Mouse (Mus musculus) neural tube, embryonic 14.5 days (tissue): Measurements from ENCODE around the gene BC005561. TPM values are rescaled to one million over a fixed set of nuclear protein-coding genes. Genes with fewer than 3 reads are reported as not detected.

Experiments used
- ATAC-seq: fragments of 200-750 bp; cut with Nextera tagmentation; 2 replicates; pipeline ENCODE4 v1.8.0; 2017; ENCODE audit warnings: low read depth, mild to moderate bottlenecking, moderate TSS enrichment, moderate library complexity
- H3K27ac ChIP-seq: fragments of 300-500 bp; sonication (generic); 2 replicates; pipeline ENCODE4 v1.5.1; 2014; ENCODE audit warnings: low read depth, mild to moderate bottlenecking, control low read depth, low read length, moderate library complexity, mixed read lengths
- H3K27me3 ChIP-seq: fragments of 300-500 bp; sonication (generic); 2 replicates; pipeline ENCODE4 v1.6.1; 2014; ENCODE audit warnings: low read length; ENCODE audit not compliant: control insufficient read depth, insufficient read depth
- H3K36me3 ChIP-seq: fragments of 300-500 bp; sonication (generic); 2 replicates; pipeline ENCODE4 v1.6.1; 2014; ENCODE audit warnings: low read length, mixed read lengths; ENCODE audit not compliant: control insufficient read depth, insufficient read depth
- H3K4me1 ChIP-seq: fragments of 300-500 bp; sonication (generic); 2 replicates; pipeline ENCODE4 v1.6.1; 2014; ENCODE audit warnings: low read length; ENCODE audit not compliant: control insufficient read depth, insufficient read depth
- H3K4me2 ChIP-seq: fragments of 300-500 bp; sonication (generic); 2 replicates; pipeline ENCODE4 v1.6.1; 2014; ENCODE audit warnings: mild to moderate bottlenecking, low read depth, low read length, control low read depth
- H3K4me3 ChIP-seq: fragments of 300-500 bp; sonication (generic); 2 replicates; pipeline ENCODE4 v1.5.1; 2014; ENCODE audit warnings: low read depth, low read length, control low read depth, mixed read lengths
- H3K9ac ChIP-seq: fragments of 300-500 bp; sonication (generic); replicated peaks from 2 replicates; pipeline ENCODE4 v1.6.1; 2014; ENCODE audit warnings: low read depth, mild to moderate bottlenecking, control low read depth, low read length, mixed read lengths
- H3K9me3 ChIP-seq: fragments of 300-500 bp; sonication (generic); 2 replicates; pipeline ENCODE4 v1.6.1; 2016; ENCODE audit warnings: low read length; ENCODE audit not compliant: control insufficient read depth
- WGBS: fragments of 180-500 bp; shearing (Covaris S2); extraction: QIAGEN DNeasy Blood & Tissue Kit; methylation state at CpG from one replicate; pipeline ENCODE4 v1.1.7; 2014; 5-methylcytosine and 5-hydroxymethylcytosine counted together
- polyA plus RNA-seq: library from polyadenylated mRNA; unstranded; fragments of >200 nt; fragmentation: Nextera tagmentation; extraction: Ambion mirVana; gene quantifications from 2 replicates; pipeline ENCODE4 v1.2.1, GENCODE M21; 2014

Gene BC005561
- polyA plus RNA-seq, 1 experiment from 2014 or later: 17.0 TPM

- Histone ChIP-seq H3K4me1 (no peaks in the 10 kb centered on the region), H3K4me2 (no peak overlapping the region), H3K27me3 (no peaks in the 10 kb centered on the region), H3K9me3 (no peaks in the 10 kb centered on the region), H3K4me3 (no peak overlapping the region), H3K9ac (no peak overlapping the region), H3K36me3 (peaks cover 8% of the 10 kb centered on the region; the same call in 1 of the 2 replicates), H3K27ac (no peak overlapping the region)
- no peak for ATAC-seq
- WGBS: 96% methylated on average over 5 of the region's 5 CpGs
Measured at GRCm38 (mm10) chr5:104468586-104468985, 39.6 kb upstream of the BC005561 start.

GRCm38 (mm10) chr5:104470981-104471391, 37.2 kb upstream of the BC005561 start:
- WGBS: 94% methylated on average over 5 of the region's 5 CpGs
- Histone ChIP-seq H3K4me3 (no peak overlapping the region), H3K9ac (no peak overlapping the region), H3K4me2 (no peak overlapping the region), H3K27me3 (no peaks in the 10 kb centered on the region), H3K4me1 (no peaks in the 10 kb centered on the region), H3K27ac (no peak overlapping the region), H3K36me3 (peaks cover 8% of the 10 kb centered on the region; the same call in 1 of the 2 replicates), H3K9me3 (no peaks in the 10 kb centered on the region)
- ATAC-seq: no peak

- WGBS: 91% methylated on average over 8 of the region's 8 CpGs
- no peaks in the 10 kb centered on the region for H3K4me1 ChIP-seq
- ATAC-seq: no peak
- no peak overlapping the region for H3K27ac ChIP-seq
- no peak overlapping the region for H3K4me3 ChIP-seq
- no peaks in the 10 kb centered on the region for H3K27me3 ChIP-seq
- no peaks in the 10 kb centered on the region for H3K9me3 ChIP-seq
- no peak overlapping the region for H3K4me2 ChIP-seq
- H3K9ac ChIP-seq: no peak overlapping the region
- 0 out of 2 replicates have a peak, but pooled peaks cover 9% of the 10 kb centered on the region for H3K36me3 ChIP-seq
Measured at GRCm38 (mm10) chr5:104472371-104472770, 35.8 kb upstream of the BC005561 start.

DNA sequence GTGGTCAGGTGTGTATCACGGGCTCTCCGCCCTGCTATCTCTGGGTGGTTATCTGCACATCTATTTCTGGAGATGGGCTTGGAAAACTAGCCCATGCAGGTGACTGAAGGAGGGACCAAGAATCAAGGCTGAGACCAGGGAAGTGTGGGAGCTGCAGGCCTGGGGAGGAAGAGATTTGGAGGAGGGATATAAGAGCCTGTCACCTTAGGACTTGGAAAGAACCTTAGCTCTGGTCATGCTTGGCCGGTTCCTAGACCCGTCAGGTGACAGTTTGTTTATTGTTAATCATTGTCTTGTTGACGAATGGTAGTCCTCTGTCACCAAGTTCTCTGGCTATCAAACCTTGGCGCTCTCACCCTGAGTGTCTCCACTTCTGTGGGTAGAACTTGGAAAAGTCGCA, 27.8 kb upstream of the BC005561 start:
- Histone ChIP-seq H3K9me3 (no peaks in the 10 kb centered on the region), H3K4me2 (no peak overlapping the region), H3K4me1 (no peaks in the 10 kb centered on the region), H3K36me3 (peaks cover 40% of the 10 kb centered on the region), H3K9ac (no peak overlapping the region), H3K27ac (no peak overlapping the region), H3K27me3 (no peaks in the 10 kb centered on the region), H3K4me3 (no peak overlapping the region)
- no peak for ATAC-seq
- 90% methylated on average over 7 of the region's 7 CpGs for WGBS

DNA sequence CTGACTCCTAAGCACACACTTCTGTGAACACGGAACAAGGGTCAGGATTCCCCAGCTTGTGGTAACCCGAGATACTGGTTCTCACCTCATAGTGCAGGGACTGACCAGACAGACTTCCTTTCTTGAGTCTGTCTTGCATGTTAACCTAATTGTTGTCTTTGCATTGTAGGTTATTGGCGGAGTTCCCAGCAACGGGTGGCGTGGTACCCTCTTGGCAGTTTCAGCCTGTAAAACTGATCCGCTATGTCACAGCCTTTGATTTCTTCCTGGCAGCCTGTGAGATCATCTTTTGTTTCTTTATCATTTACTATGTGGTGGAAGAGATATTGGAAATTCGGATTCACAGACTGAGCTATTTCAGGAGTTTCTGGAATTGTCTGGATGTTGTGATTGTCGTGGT, 25.3 kb upstream of the BC005561 start:
- no peak overlapping the region for H3K27ac ChIP-seq
- WGBS: 70% methylated on average over 8 of the region's 8 CpGs
- no peak overlapping the region for H3K9ac ChIP-seq
- H3K4me1 ChIP-seq: no peaks in the 10 kb centered on the region
- H3K9me3 ChIP-seq: no peaks in the 10 kb centered on the region
- H3K4me3 ChIP-seq: no peak overlapping the region
- H3K36me3 ChIP-seq: peaks cover 37% of the 10 kb centered on the region
- H3K27me3 ChIP-seq: no peaks in the 10 kb centered on the region
- ATAC-seq: peak; percentile 34
- H3K4me2 ChIP-seq: no peak overlapping the region

- Histone ChIP-seq H3K4me3 (no peak overlapping the region), H3K27ac (no peak overlapping the region), H3K9ac (no peak overlapping the region), H3K9me3 (no peaks in the 10 kb centered on the region), H3K4me1 (no peaks in the 10 kb centered on the region), H3K27me3 (no peaks in the 10 kb centered on the region), H3K4me2 (no peak overlapping the region), H3K36me3 (peaks cover 16% of the 10 kb centered on the region)
- 72% methylated on average over 5 of the region's 5 CpGs for WGBS
- no peak for ATAC-seq
Measured at GRCm38 (mm10) chr5:104491561-104491960, 16.6 kb upstream of the BC005561 start.

GRCm38 (mm10) chr5:104504883-104505282, 3.3 kb upstream of the BC005561 start:
- H3K27me3 ChIP-seq: no peaks in the 10 kb centered on the region
- H3K4me2 ChIP-seq: no peak overlapping the region
- WGBS: 88% methylated on average over 2 of the region's 2 CpGs
- no peaks in the 10 kb centered on the region for H3K9me3 ChIP-seq
- H3K9ac ChIP-seq: no peak overlapping the region
- peaks cover 11% of the 10 kb centered on the region for H3K4me1 ChIP-seq
- H3K36me3 ChIP-seq: peaks cover 9% of the 10 kb centered on the region
- no peak overlapping the region for H3K27ac ChIP-seq
- no peak for ATAC-seq
- H3K4me3 ChIP-seq: no peak overlapping the region

GRCm38 (mm10) chr5:104507829-104508194, 340 bp upstream of the BC005561 start:
- Histone ChIP-seq H3K36me3 (peaks cover under 1% of the 10 kb centered on the region; the same call in 1 of the 2 replicates), H3K27me3 (no peaks in the 10 kb centered on the region), H3K9me3 (no peaks in the 10 kb centered on the region), H3K27ac (peak overlapping the region; percentile 90; the same call in 1 of the 2 replicates), H3K4me3 (peak overlapping the region; percentile 93), H3K4me2 (peak overlapping the region; percentile 74), H3K9ac (no peak overlapping the region; the same call in 1 of the 2 replicates), H3K4me1 (peaks cover 12% of the 10 kb centered on the region)
- 0% methylated on average over 2 of the region's 2 CpGs for WGBS
- no peak for ATAC-seq

DNA sequence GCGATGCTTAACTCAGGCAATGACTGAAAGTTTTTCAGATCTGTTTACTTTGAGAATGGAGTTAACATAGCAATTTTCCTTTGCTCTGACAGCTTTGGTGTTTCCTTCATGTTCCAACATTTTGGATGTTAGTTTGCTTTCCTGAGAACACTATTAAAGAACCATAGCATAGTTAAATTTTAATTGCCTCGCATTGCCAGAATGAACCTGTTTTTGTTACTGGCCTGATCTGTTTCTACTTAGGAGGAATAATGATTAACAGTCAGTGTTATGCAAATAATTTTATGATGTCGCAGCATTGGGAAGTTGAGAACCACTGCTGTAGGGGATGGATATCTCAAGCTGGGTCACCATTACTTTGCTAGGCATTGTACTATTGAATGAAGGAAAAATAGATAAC, 3.1 kb downstream of the BC005561 start:
- 96% methylated on average over 3 of the region's 3 CpGs for WGBS
- Histone ChIP-seq H3K4me3 (no peak overlapping the region), H3K9me3 (peaks cover 3% of the 10 kb centered on the region; the same call in 1 of the 2 replicates), H3K4me2 (no peak overlapping the region), H3K36me3 (peaks cover 5% of the 10 kb centered on the region; the same call in 1 of the 2 replicates), H3K27ac (no peak overlapping the region), H3K4me1 (peaks cover 12% of the 10 kb centered on the region), H3K27me3 (no peaks in the 10 kb centered on the region), H3K9ac (no peak overlapping the region)
- ATAC-seq: no peak
